Mouse (Mus musculus): ENCODE data around the gene H2-Q1.
A peak's percentile ranks its signal among the peaks of the same experiment; 100 is the strongest.
"Not testable (repeated sequence)": the region's sequence is repeated elsewhere in the genome, so short reads cannot be mapped to it uniquely, and the experiment has no call there.

Gene H2-Q1

DNA sequence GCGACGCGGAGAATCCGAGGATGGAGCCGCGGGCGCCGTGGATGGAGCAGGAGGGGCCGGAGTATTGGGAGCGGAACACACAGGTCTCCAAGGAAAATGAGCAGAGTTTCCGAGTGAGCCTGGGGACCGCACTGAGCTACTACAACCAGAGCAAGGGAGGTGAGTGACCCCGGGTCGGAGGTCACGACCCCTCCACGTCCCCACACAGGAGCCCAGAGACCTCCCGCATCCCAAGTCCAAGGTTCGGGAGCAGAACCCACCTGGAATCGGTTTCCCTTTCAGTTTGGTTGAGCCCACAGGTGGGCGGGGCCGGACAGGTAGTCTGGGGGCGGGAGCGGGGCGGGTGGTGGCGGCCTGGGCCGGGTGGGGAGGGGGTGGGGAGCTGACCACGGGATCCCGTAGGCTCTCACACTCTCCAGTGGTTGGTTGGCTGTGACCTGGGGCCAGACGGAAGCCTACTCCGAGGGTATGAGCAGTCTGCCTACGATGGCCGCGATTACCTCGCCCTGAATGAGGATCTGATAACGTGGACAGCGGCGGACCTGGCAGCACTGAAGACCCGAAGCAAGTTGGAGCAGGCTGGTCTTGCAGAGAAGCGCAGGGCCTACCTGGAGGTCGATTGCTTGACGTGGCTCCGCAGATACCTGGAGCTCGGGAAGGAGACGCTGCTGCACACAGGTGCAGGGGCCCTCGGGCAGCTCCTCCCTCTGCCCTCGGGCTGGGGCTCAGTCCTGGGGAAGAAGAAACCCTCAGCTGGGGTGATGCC lies 22.7 kb downstream of the H2-Q1 start:
- DNase-seq, result peak in 1 of 2 experiments; percentile 16

DNA sequence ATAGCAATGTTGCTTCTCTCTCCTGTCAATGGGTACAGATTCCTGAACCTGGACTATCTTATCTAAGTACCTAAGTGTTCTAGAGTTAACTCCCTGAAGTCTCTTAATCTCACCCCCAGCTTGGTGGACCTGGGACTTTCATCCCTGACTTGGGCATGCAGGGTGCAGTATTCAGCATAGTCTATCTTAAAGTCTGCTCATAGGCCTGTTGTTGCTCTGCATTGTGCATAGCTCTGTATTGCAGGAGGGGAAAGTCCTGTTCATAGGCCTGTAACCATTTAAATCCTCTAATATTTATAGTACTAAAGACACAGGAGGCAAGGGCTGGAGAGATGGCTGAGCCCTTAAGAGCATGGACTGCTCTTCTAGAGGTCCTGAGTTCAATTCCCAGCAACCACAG lies 27.5 kb downstream of the H2-Q1 start:
- not testable (repeated sequence) for DNase-seq

DNA sequence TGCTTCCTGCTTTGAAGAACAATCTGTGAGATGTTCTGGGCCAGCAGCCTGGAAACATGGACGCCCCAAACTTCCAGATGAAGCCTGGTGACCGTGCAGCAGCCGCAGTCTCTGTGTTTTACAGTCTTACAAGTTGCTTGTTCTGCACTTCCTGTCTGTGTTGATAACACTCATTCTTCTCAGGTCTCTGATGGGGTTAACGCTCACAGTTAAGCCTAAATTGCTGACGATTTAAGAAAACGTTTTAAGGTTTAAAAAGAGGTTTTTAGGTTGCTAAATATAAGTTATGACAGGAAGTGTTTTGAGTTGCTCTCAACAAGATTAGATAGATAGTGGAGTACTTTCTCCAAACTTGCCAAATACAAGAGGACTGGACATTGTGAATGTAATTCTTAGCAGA lies 33.1 kb downstream of the H2-Q1 start:
- not testable (repeated sequence) for DNase-seq

DNA sequence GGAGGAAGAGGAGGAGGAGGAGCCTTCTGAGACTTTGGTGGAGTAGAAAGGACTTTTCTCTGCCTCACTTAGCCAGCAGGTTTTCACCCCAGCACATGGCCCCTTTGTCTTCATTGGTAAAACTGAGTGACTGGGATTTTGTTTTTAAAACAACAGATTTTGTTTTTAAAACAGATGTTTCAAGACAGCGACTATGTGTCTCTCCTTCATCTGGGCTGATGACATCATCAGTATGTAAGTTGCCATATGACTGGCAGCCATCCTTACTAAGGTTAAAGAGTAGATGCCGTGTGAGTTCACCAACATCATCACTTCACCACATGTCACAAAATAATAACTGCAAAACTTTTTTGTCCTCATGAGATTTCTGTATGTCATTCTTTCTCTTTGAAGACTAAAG lies 33.9 kb downstream of the H2-Q1 start:
- DNase-seq, result no peak

DNA sequence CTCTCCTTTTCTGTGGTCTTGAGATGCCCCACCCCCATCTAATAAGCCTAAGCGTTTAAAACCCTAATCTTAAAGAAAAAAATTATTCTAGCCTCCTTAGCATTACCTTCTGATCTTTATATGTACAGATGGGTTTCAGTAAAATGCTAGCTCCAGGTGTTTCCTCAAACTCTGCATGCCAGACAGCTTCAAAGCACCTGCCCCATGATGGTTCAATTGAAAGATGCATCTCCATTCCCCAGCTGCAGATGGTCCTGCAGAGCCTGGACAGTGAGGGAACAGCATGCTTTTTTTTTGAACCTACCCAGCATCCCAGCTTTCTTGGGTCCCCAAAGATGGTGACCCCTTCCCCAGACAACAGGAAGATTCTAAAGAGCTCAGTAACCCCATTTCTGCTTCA lies 36.9 kb downstream of the H2-Q1 start:
- no peak for DNase-seq

DNA sequence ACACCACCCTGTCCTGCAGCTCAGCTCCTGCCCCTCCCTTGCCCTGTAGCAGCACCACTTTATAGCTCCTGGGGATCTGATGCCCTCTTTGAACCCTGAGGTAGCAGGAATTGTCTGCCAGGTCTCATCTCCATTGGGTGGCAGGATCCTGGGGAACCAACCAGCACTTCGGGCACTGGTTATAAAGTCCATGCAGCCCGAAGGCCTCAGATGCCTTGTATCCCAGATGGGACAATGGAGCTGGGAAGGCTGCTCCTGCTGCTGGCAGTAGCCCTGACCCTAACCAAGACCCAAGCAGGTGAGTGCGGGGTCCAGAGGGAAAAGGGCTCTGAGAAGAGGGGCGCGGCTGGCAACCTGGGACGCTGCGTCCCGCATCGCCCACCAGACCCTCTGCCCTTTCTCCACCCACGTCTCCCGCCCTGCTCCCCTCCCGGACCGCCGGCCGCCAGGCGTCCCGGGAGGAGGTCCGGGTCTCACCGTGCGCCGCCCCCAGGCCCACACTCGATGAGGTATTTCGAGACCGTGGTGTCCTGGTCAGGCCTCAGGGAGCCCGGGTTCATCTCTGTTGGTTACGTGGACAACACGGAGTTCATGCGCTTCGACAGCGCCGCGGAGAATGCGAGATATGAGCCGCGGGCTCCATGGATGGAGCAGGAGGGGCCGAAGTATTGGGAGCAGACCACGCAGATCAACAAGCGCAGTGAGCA lies 38.7 kb downstream of the H2-Q1 start:
- DNase-seq, result no peak

DNA sequence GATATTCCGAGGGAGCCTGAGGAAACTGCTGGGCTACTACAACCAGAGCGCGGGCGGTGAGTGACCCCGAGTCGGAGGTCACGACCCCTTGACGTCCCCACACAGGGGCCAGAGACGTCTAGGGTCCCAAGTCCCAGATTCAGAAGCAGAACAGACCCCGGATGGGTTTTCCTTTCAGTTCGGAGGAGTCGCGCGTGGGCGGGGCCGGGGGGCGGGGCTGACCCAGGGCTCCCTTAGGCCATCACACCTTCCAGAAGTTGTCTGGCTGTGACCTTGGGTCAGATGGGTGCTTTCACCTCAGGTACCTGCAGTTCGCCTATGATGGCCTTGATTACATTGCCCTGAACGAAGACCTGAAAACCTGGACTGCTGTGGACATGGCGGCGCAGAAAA lies 39.3 kb downstream of the H2-Q1 start:
- DNase-seq, result no peak
